Mouse (Mus musculus) hindbrain, embryonic 14.5 days (tissue): ENCODE data around the gene Lamb1. TPM values are rescaled to one million over a fixed set of nuclear protein-coding genes. Genes with fewer than 3 reads are reported as not detected.

Source experiments
- ATAC-seq: fragments of 200-750 bp; cut with Nextera tagmentation; 2 replicates; pipeline ENCODE4 v1.8.0; 2017; ENCODE audit warnings: moderate number of reproducible peaks, mild to moderate bottlenecking, moderate TSS enrichment, moderate library complexity; ENCODE audit not compliant: low FRiP score
- DNase-seq: peaks from one replicate; pipeline ENCODE4 v3.0.0-alpha.2; 2015; ENCODE audit warnings: low spot score
- H3K27ac ChIP-seq: fragments of 300-500 bp; sonication (generic); 2 replicates; pipeline ENCODE4 v1.5.1; 2014; ENCODE audit warnings: mild to moderate bottlenecking, moderate library complexity
- H3K27me3 ChIP-seq: fragments of 300-500 bp; sonication (generic); 2 replicates; pipeline ENCODE4 v1.6.1; 2014; ENCODE audit warnings: mild to moderate bottlenecking, low read length, mixed read lengths; ENCODE audit not compliant: control insufficient read depth, insufficient read depth
- H3K36me3 ChIP-seq: fragments of 300-500 bp; sonication (generic); replicated peaks from 2 replicates; pipeline ENCODE4 v1.6.1; 2014; ENCODE audit not compliant: control insufficient read depth, insufficient read depth
- H3K4me1 ChIP-seq: fragments of 300-500 bp; sonication (generic); replicated peaks from 2 replicates; pipeline ENCODE4 v1.6.1; 2014; ENCODE audit warnings: antibody characterized with exemption, low read length, mixed read lengths; ENCODE audit not compliant: control insufficient read depth, insufficient read depth
- H3K4me2 ChIP-seq: fragments of 300-500 bp; sonication (generic); replicated peaks from 2 replicates; pipeline ENCODE4 v1.6.1; 2014; ENCODE audit warnings: mild to moderate bottlenecking, moderate library complexity
- H3K4me3 ChIP-seq: fragments of 300-500 bp; sonication (generic); replicated peaks from 2 replicates; pipeline ENCODE4 v1.5.1; 2014; ENCODE audit warnings: mild to moderate bottlenecking, low read length
- H3K9ac ChIP-seq: fragments of 300-500 bp; sonication (generic); 2 replicates; pipeline ENCODE4 v1.6.1; 2014
- H3K9me3 ChIP-seq: fragments of 300-500 bp; sonication (generic); 2 replicates; pipeline ENCODE4 v1.6.1; 2016; ENCODE audit warnings: low read length; ENCODE audit not compliant: control insufficient read depth
- WGBS: fragments of 180-500 bp; shearing (Covaris S2); extraction: QIAGEN DNeasy Blood & Tissue Kit; methylation state at CpG from one replicate; pipeline ENCODE4 v1.1.7; 2014; 5-methylcytosine and 5-hydroxymethylcytosine counted together
- polyA plus RNA-seq: library from polyadenylated mRNA; unstranded; fragments of >200 nt; fragmentation: Nextera tagmentation; extraction: Ambion mirVana; gene quantifications from 2 replicates; pipeline ENCODE4 v1.2.1, GENCODE M21; 2014

Lamb1 gene
- polyA plus RNA-seq, 1 experiment from 2014 or later: 20.9 TPM

DNA sequence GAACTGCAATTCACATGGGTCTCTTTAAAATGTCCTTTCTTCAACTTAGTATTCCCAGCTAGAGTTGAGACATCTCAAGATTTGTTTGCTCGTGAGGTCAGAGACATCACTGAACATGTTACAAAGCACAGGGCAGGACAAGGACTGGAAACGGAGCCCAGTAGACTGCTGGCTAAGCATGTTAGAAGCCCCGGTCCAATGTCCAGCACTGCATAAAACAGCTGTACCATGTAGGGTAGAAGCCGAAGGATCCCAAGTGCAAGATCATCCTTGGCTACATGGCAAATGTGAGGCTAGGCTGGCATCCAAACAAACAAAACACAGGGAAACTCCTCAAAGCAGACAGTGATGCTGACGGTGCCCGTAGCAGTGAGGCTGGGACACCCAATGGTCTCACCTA, 30.0 kb upstream of the Lamb1 start:
- ATAC-seq (no peak), DNase-seq (no peak)
- Histone ChIP-seq H3K9ac (no peak overlapping the region), H3K9me3 (no peaks in the 10 kb centered on the region), H3K27ac (no peak overlapping the region), H3K36me3 (no peaks in the 10 kb centered on the region), H3K4me3 (no peak overlapping the region), H3K27me3 (no peaks in the 10 kb centered on the region), H3K4me1 (no peaks in the 10 kb centered on the region), H3K4me2 (no peak overlapping the region)
- WGBS: 93% methylated on average over 6 of the region's 6 CpGs

DNA sequence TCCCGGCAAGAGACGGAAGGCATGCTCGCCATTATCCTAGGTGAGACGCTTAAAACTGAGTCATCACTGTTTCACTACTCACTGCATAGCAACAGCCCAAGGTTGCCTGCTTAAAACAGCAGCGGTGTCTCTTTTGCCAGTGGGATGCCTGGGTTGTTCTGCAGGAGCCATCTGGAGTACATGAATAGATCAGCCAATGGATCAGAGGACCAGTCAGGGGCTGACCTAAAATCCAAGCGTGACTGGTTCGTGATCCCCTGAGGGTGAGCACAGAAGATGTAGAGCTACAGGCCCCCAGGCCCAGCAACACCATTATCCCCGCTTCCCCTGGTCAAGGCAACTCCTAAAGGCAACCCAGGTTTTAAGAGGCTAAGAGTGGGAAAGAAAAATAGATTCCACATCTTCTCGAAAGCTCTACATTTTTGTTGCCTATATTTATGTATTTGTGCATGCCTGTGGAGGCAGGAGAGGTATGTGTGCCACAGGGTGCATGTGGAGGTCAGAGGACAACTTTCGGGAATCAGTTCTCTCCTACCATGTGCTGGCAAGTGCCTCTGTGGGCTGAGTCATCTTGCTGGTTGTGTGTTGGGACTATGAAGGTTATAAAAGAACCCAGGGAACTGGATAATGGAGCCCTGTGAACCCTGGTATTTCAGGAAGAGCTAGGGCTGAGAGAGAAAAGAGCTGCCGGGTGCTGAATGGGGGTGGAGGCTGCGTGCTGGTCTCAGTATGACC, 28.0 kb upstream of the Lamb1 start:
- Histone ChIP-seq H3K9ac (no peak overlapping the region), H3K4me1 (no peaks in the 10 kb centered on the region), H3K9me3 (no peaks in the 10 kb centered on the region), H3K27ac (0 out of 2 replicates have a peak overlapping the region, but pooled peaks have one; percentile 9), H3K27me3 (no peaks in the 10 kb centered on the region), H3K4me3 (no peak overlapping the region), H3K4me2 (no peak overlapping the region), H3K36me3 (no peaks in the 10 kb centered on the region)
- DNase-seq: no peak
- WGBS: 58% methylated on average over 12 of the region's 12 CpGs
- no peak for ATAC-seq

DNA sequence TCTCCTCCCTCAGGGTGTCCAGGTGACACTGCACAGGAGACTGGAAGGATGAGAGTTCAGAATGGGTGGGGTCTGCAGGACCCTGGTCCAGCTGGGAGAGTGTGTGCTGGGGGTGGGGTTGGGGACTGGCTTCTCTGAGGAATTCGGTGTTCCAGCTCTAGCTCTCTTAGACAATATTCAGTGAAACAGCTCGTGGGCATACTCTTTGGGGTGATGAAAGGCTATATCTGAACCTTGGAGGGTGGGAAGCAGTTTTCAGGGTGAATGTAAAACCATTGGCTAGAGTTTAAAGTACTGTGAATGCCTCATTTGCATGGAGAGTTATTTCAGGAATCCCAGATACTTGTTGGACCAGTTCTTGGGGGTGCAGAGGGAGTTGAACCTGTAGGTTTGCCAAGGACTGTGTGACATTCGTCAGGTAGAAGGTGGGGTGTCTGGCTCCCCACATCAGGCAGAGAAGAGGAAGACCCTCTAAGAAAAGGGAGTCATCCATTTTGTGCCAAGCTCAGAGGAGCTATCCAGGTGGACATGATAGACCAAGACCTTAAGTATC, 25.9 kb upstream of the Lamb1 start:
- 83% methylated on average over 3 of the region's 3 CpGs for WGBS
- Histone ChIP-seq H3K9ac (no peak overlapping the region), H3K9me3 (no peaks in the 10 kb centered on the region), H3K36me3 (no peaks in the 10 kb centered on the region), H3K4me1 (no peaks in the 10 kb centered on the region), H3K4me2 (no peak overlapping the region), H3K4me3 (no peak overlapping the region), H3K27me3 (no peaks in the 10 kb centered on the region), H3K27ac (no peak overlapping the region)
- DNase-seq (no peak), ATAC-seq (no peak)

DNA sequence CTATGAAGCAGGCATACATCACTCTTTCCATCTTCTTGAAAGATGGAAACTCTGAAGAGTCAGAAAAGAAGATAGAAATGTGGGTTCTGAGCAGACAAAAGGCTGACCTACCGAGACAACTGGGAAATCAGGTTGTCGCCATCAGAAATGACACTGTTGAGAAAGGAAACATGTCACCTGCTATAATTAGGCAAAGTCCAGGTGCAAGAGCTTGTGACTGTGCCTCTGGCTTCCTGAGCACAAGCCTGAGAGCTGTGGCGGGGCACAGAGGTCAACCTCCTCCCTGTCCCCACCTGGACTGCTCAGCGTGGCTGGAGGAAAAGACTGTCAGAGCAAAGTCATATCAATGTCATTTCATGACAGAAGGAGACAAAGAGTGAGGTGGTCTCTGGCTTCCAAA, 25.2 kb upstream of the Lamb1 start:
- no peaks in the 10 kb centered on the region for H3K36me3 ChIP-seq
- H3K27ac ChIP-seq: no peak overlapping the region
- ATAC-seq (no peak), DNase-seq (no peak)
- 80% methylated on average over 4 of the region's 4 CpGs for WGBS
- no peaks in the 10 kb centered on the region for H3K4me1 ChIP-seq
- no peak overlapping the region for H3K4me2 ChIP-seq
- H3K4me3 ChIP-seq: no peak overlapping the region
- H3K9me3 ChIP-seq: no peaks in the 10 kb centered on the region
- no peaks in the 10 kb centered on the region for H3K27me3 ChIP-seq
- H3K9ac ChIP-seq: no peak overlapping the region

DNA sequence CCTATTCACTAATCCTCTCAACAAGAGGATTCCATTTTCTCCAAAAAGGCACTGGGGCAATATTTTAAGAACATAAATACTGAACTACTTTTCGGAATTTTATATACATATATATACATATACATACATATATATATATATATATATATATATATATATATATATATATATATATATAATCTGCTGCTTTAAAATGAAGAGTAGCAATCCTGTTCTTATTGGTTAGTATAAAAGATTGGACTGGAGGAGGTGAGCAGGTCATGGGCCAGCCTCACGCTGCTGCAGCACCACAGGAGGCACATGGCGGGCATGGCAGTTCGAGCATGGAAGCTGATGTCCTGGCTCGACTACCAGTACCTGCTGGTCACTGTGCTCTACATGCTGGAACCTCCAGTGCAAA, 24.6 kb upstream of the Lamb1 start, which contains the start of gene Gm6993:
Gene Gm6993 (plus strand): TSS at position 301 of the 400 bp plus-strand sequence.
- H3K27ac ChIP-seq: no peak within 1 kb of the TSS
- H3K4me3 ChIP-seq: no peak within 1 kb of the TSS
- H3K27me3 ChIP-seq: no peaks in the 10 kb centered on the region
- DNase-seq: no peak
- H3K9ac ChIP-seq: no peak within 1 kb of the TSS
- no peaks in the 10 kb centered on the region for H3K36me3 ChIP-seq
- H3K4me1 ChIP-seq: no peaks in the 10 kb centered on the region
- H3K9me3 ChIP-seq: no peaks in the 10 kb centered on the region
- no peak within 1 kb of the TSS for H3K4me2 ChIP-seq
- ATAC-seq: no peak
- WGBS: 92% methylated on average over 5 of the region's 5 CpGs

DNA sequence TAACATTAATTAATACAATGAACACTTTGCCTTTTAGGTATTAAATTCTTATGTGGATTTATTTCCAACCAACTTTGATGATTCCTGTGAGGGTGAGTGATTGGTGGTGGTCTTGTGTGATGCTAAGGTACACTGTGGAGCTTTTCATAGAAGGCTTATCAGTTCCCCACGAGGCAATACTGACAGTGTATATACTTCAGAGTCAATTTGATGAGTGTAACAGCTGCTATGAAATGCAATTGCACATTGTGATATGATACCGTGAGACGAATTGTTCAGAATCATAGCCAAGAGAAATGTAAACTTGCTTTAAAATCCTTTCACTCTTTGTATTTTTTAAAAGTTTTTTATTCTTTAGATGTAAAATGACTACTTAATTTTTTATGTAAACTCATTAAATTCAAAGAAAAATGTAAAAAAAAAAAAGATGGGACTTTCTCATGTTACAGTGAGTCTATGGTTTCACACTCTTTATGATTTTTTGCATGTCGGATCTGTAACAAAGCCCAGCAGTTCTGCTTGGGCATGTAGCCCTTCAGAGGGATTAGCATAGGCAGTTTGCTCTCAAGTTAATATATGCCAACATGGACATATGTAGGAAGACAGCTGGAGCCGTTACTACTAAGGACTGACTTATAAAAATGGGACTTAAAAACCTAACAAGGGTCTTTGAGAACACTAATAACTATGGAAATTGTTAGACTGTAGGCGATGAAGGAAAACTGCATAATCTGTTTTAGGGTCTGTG, 23.3 kb upstream of the Lamb1 start:
- 84% methylated on average over 6 of the region's 6 CpGs for WGBS
- H3K4me3 ChIP-seq: no peak overlapping the region
- no peak for DNase-seq

DNA sequence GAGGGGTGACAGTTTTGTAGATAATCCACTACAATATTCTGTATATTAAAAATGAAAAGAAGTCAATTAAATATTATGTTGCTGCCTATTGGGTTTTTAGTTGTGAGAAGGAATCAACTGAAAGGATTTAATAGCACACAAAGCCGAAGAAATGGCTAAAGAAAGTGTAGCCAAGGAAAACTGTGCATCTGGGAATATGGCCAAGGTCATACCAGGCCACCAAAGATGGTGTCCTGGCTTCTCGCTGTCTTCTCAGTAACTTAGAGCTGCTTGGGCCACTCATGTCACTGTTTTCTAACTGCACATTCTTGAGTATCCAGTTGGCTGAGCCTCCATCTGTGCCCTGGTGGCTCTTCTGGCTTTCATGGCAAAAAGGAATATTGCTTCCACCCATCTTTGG, 21.0 kb upstream of the Lamb1 start:
- Histone ChIP-seq H3K9ac (no peak overlapping the region), H3K27me3 (no peaks in the 10 kb centered on the region), H3K27ac (no peak overlapping the region), H3K4me1 (0 out of 2 replicates have a peak, but pooled peaks cover 3% of the 10 kb centered on the region), H3K9me3 (no peaks in the 10 kb centered on the region), H3K4me3 (no peak overlapping the region), H3K36me3 (no peaks in the 10 kb centered on the region), H3K4me2 (no peak overlapping the region)
- DNase-seq: no peak
- WGBS: 95% methylated on average over 2 of the region's 2 CpGs
- ATAC-seq: no peak

More for the DNA sequence above, 23.3 kb upstream of the Lamb1 start:
- no peaks in the 10 kb centered on the region for H3K27me3 ChIP-seq
- H3K9me3 ChIP-seq: no peaks in the 10 kb centered on the region
- no peak overlapping the region for H3K4me2 ChIP-seq
- H3K27ac ChIP-seq: no peak overlapping the region
- no peaks in the 10 kb centered on the region for H3K36me3 ChIP-seq
- H3K9ac ChIP-seq: no peak overlapping the region
- no peak for ATAC-seq
- H3K4me1 ChIP-seq: no peaks in the 10 kb centered on the region

DNA sequence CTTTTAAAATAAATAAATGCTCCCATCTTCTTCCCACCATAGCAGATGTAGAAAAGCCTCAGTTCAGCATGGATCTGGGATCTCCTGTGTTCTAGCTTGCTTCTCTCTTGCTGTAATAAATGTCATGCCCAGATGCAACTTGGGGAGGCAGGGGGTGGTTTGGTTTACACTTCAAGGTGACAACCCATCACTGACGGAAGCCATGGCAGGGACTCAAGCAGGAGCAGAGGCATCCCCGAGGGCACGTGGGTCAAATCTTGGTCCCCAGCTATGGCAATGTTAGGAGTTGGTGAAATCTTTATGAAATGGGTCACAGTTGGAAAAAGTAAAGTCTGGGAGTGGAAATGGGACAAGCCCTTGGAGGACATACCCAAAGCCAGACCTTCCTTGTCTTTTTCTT, 20.3 kb upstream of the Lamb1 start:
- Histone ChIP-seq H3K27ac (no peak overlapping the region), H3K4me3 (no peak overlapping the region), H3K4me2 (no peak overlapping the region), H3K27me3 (no peaks in the 10 kb centered on the region), H3K9me3 (no peaks in the 10 kb centered on the region), H3K9ac (no peak overlapping the region), H3K36me3 (no peaks in the 10 kb centered on the region), H3K4me1 (0 out of 2 replicates have a peak, but pooled peaks cover 3% of the 10 kb centered on the region)
- DNase-seq (no peak), ATAC-seq (no peak)
- WGBS: 91% methylated on average over 3 of the region's 3 CpGs

DNA sequence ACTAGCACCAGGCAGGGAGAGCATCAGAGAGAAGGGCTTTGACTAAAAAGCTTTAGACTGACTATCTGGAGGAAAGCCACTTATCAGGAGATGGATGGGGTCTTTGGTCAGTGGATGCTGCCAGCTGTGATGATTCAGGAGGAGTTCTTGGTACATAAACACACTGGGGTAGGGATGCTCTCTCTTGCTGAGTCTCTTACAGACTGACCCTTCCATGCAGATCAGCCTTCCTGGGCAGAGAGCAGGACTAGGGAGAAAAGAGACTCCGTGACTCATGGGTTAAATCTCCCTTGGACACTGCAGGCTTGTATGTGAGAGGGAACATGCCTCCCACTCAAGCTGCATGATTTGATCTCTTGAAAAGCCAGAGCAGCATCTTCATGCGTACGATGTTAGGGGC, 18.9 kb upstream of the Lamb1 start:
- H3K4me1 ChIP-seq: 0 out of 2 replicates have a peak, but pooled peaks cover 3% of the 10 kb centered on the region
- H3K9me3 ChIP-seq: no peaks in the 10 kb centered on the region
- DNase-seq (no peak), ATAC-seq (no peak)
- no peak overlapping the region for H3K4me2 ChIP-seq
- no peak overlapping the region for H3K4me3 ChIP-seq
- H3K27ac ChIP-seq: no peak overlapping the region
- 50% methylated on average over 3 of the region's 3 CpGs for WGBS
- no peaks in the 10 kb centered on the region for H3K27me3 ChIP-seq
- H3K9ac ChIP-seq: no peak overlapping the region
- no peaks in the 10 kb centered on the region for H3K36me3 ChIP-seq
